Mouse (Mus musculus) intestine, embryonic 16.5 days (tissue): ENCODE results near the gene Fam122b. TPM values are rescaled to one million over a fixed set of nuclear protein-coding genes. Genes with fewer than 3 reads are reported as not detected.
A peak's percentile ranks its signal among the peaks of the same experiment; 100 is the strongest.
"Not testable (repeated sequence)": the region's sequence is repeated elsewhere in the genome, so short reads cannot be mapped to it uniquely, and the experiment has no call there.

Experiments
- ATAC-seq: fragments of 200-750 bp; cut with Nextera tagmentation; 2 replicates; pipeline ENCODE4 v1.8.0; 2017; ENCODE audit warnings: moderate TSS enrichment, moderate library complexity
- H3K27ac ChIP-seq: fragments of 300-500 bp; sonication (generic); 2 replicates; pipeline ENCODE4 v1.5.1; 2014; ENCODE audit warnings: mild to moderate bottlenecking, low read length
- H3K27me3 ChIP-seq: fragments of 300-500 bp; sonication (generic); replicated peaks from 2 replicates; pipeline ENCODE4 v1.6.1; 2014; ENCODE audit warnings: low read length, control low read depth, mixed read lengths; ENCODE audit not compliant: control insufficient read depth, insufficient read depth
- H3K36me3 ChIP-seq: fragments of 300-500 bp; sonication (generic); 2 replicates; pipeline ENCODE4 v1.6.1; 2014; ENCODE audit warnings: low read length, control low read depth; ENCODE audit not compliant: control insufficient read depth, insufficient read depth
- H3K4me1 ChIP-seq: fragments of 300-500 bp; sonication (generic); 2 replicates; pipeline ENCODE4 v1.6.1; 2014; ENCODE audit warnings: low read length, control low read depth, mixed read lengths; ENCODE audit not compliant: control insufficient read depth, insufficient read depth
- H3K4me2 ChIP-seq: fragments of 300-500 bp; sonication (generic); 2 replicates; pipeline ENCODE4 v1.6.1; 2014; ENCODE audit warnings: low read depth, low read length, control low read depth
- H3K4me3 ChIP-seq: fragments of 300-500 bp; sonication (generic); 2 replicates; pipeline ENCODE4 v1.5.1; 2014; ENCODE audit warnings: mild to moderate bottlenecking, low read length
- H3K9ac ChIP-seq: fragments of 300-500 bp; sonication (generic); 2 replicates; pipeline ENCODE4 v1.6.1; 2014; ENCODE audit warnings: low read depth, low read length
- H3K9me3 ChIP-seq: fragments of 300-500 bp; sonication (generic); 2 replicates; pipeline ENCODE4 v1.6.1; 2016; ENCODE audit warnings: low read length, control low read depth; ENCODE audit not compliant: control insufficient read depth
- WGBS: fragments of 180-500 bp; shearing (Covaris S2); extraction: QIAGEN DNeasy Blood & Tissue Kit; methylation state at CpG from one replicate; pipeline ENCODE4 v1.1.7; 2014; 5-methylcytosine and 5-hydroxymethylcytosine counted together
- polyA plus RNA-seq: library from polyadenylated mRNA; unstranded; fragments of >200 nt; fragmentation: Nextera tagmentation; extraction: Ambion mirVana; gene quantifications from 2 replicates; pipeline ENCODE4 v1.2.1, GENCODE M21; 2015

Gene Fam122b
- 6.8 and 7.1 TPM in 2 replicates for polyA plus RNA-seq

DNA sequence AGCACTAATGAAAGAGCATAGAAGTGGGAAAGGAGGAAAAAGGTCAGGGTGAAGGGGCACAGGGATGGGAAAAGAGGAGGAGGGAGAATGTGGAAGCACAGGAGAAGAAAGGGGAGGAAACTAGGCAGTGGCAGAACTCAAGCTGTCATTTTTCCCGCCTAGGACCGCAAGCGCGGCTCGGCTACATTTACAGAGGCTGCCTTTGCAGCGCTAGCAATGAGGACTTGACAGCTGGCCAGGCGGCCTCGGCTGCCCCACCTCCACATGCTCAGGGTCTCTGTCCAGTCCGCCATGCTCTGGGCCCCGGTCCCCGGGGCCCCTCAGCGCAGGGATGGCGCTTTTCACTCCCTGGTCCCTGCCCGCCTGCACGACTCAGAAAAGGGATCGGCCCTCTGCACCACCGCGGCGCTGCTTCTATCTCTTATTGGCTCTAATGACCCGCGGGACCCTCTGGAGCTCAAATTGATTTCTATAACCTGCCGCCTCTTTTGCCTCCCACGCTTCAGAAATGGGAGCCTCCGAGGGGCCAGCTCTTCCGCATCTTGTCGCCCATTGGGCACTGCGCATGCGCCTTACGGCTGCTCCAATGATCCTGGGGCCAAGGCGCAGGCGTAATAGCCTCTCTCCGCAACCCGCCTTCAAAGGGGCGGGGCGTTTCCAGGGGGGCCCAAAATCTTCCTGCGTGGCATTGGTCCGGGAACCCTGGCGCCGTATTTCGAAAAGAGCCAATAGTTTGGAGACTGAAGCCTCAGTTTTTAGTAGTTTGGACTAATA, at the start of gene Fam122b:
Gene Fam122b, minus strand, starts transcription at position 517 of the 774 bp plus-strand sequence.
- Histone ChIP-seq H3K4me1 (0 out of 2 replicates have a peak, but pooled peaks cover 2% of the 10 kb centered on the region), H3K9ac (peak within 1 kb of the TSS; percentile 70), H3K27me3 (no peaks in the 10 kb centered on the region), H3K27ac (peak within 1 kb of the TSS; percentile 66), H3K9me3 (no peaks in the 10 kb centered on the region), H3K36me3 (no peaks in the 10 kb centered on the region), H3K4me3 (peak within 1 kb of the TSS; percentile 64), H3K4me2 (peak within 1 kb of the TSS; percentile 56)
- 14% methylated on average over 40 of the region's 40 CpGs for WGBS
- ATAC-seq: peak; percentile 87

- no peaks in the 10 kb centered on the region for H3K36me3 ChIP-seq
- no peak overlapping the region for H3K4me3 ChIP-seq
- WGBS: 61% methylated on average over 5 of the region's 5 CpGs
- no peak overlapping the region for H3K9ac ChIP-seq
- H3K4me2 ChIP-seq: no peak overlapping the region
- ATAC-seq: 0 out of 2 replicates have a peak, but pooled peaks have one; percentile 28
- no peaks in the 10 kb centered on the region for H3K9me3 ChIP-seq
- H3K4me1 ChIP-seq: no peaks in the 10 kb centered on the region
- no peaks in the 10 kb centered on the region for H3K27me3 ChIP-seq
- no peak overlapping the region for H3K27ac ChIP-seq
Measured at GRCm38 (mm10) chrX:53287924-53288323, 18.3 kb upstream of the Fam122b start.

DNA sequence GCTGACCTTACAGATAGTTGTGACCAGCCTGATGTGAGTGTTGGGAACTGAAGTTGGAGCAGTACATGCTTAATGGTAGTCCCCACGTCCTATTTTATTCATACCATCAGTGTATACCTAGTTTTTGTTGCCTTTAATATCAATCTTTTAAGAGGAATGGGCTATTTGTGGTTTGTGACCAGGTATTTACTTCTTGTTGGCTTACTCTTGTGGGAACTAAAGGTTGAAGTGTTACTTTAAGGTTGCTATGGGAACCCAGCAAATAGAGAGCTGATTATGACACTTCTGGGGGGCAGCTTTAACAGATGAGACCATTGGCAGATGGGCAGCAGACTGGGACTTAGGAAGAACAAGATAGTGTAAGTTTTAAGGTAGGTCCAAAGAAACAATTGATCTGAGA, 3.5 kb upstream of the Fam122b start, which contains the start of gene Fam122c:
Gene Fam122c, plus strand, starts transcription at position 301 of the 400 bp plus-strand sequence.
- WGBS: 42% methylated on average over 1 of the region's 1 CpGs

GRCm38 (mm10) chrX:53271628-53272027, 2.0 kb upstream of the Fam122b start:
- WGBS: 70% methylated on average over 3 of the region's 3 CpGs
- H3K27me3 ChIP-seq, H3K9ac ChIP-seq, H3K4me2 ChIP-seq, H3K9me3 ChIP-seq, H3K27ac ChIP-seq, H3K4me3 ChIP-seq, ATAC-seq, H3K4me1 ChIP-seq, H3K36me3 ChIP-seq: not testable (repeated sequence)

More for the DNA sequence above, 3.5 kb upstream of the Fam122b start, which contains the start of gene Fam122c:
- no peak for ATAC-seq
- Histone ChIP-seq H3K27ac (no peak within 1 kb of the TSS), H3K27me3 (no peaks in the 10 kb centered on the region), H3K9me3 (no peaks in the 10 kb centered on the region), H3K9ac (no peak within 1 kb of the TSS), H3K4me2 (no peak within 1 kb of the TSS), H3K36me3 (no peaks in the 10 kb centered on the region), H3K4me1 (0 out of 2 replicates have a peak, but pooled peaks cover 2% of the 10 kb centered on the region), H3K4me3 (no peak within 1 kb of the TSS)

GRCm38 (mm10) chrX:53270063-53270432, 443 bp upstream of the Fam122b start:
- Histone ChIP-seq H3K4me2 (peak overlapping the region; percentile 43), H3K4me1 (0 out of 2 replicates have a peak, but pooled peaks cover 2% of the 10 kb centered on the region), H3K9ac (no peak overlapping the region), H3K36me3 (no peaks in the 10 kb centered on the region), H3K27ac (no peak overlapping the region), H3K4me3 (peak overlapping the region; percentile 64), H3K27me3 (no peaks in the 10 kb centered on the region), H3K9me3 (no peaks in the 10 kb centered on the region)
- no peak for ATAC-seq
- 22% methylated on average over 10 of the region's 10 CpGs for WGBS

GRCm38 (mm10) chrX:53268856-53269255, 749 bp downstream of the Fam122b start:
- Histone ChIP-seq H3K4me2 (peak overlapping the region; percentile 56), H3K27ac (no peak overlapping the region; the same call in 1 of the 2 replicates), H3K27me3 (no peaks in the 10 kb centered on the region), H3K36me3 (no peaks in the 10 kb centered on the region), H3K4me1 (0 out of 2 replicates have a peak, but pooled peaks cover 2% of the 10 kb centered on the region), H3K4me3 (peak overlapping the region; percentile 64), H3K9ac (peak overlapping the region; percentile 70), H3K9me3 (no peaks in the 10 kb centered on the region)
- 15% methylated on average over 10 of the region's 10 CpGs for WGBS
- peak; percentile 93 for ATAC-seq

- Histone ChIP-seq H3K27me3 (no peaks in the 10 kb centered on the region), H3K4me1 (0 out of 2 replicates have a peak, but pooled peaks cover 2% of the 10 kb centered on the region), H3K9me3 (no peaks in the 10 kb centered on the region), H3K36me3 (no peaks in the 10 kb centered on the region), H3K4me3 (no peak overlapping the region), H3K4me2 (no peak overlapping the region), H3K9ac (no peak overlapping the region), H3K27ac (no peak overlapping the region)
- ATAC-seq: no peak
- 53% methylated on average over 9 of the region's 9 CpGs for WGBS
Measured at GRCm38 (mm10) chrX:53266186-53266585, 3.4 kb downstream of the Fam122b start.

DNA sequence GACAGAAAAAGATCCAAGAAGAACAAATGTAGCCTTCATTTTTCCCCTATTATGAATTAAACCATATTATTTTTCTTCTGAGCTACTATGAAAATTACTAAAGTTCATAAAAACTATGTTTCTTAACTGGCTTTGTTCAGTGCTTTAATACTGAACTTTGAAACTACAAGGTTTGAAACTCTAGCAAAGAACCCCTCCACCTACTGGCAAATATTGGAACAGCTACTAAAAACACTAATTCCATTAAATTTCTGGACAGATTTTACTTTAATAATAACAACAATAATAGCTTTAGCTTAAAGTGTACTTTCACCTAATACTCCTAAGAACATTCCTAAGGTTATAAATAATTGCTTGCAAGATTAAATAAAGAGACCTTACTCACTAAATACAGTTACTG, 14.4 kb downstream of the Fam122b start:
- ATAC-seq: no peak
- Histone ChIP-seq H3K4me2 (no peak overlapping the region), H3K4me1 (no peaks in the 10 kb centered on the region), H3K9ac (no peak overlapping the region), H3K9me3 (no peaks in the 10 kb centered on the region), H3K27ac (no peak overlapping the region), H3K4me3 (no peak overlapping the region), H3K27me3 (no peaks in the 10 kb centered on the region), H3K36me3 (no peaks in the 10 kb centered on the region)

GRCm38 (mm10) chrX:53240011-53240410, 29.6 kb downstream of the Fam122b start, which contains the start of gene Plac1:
Plac1 (minus strand) TSS chrX:53240111.
- no peak for ATAC-seq
- Histone ChIP-seq H3K4me2 (no peak within 1 kb of the TSS), H3K4me1 (no peaks in the 10 kb centered on the region), H3K36me3 (no peaks in the 10 kb centered on the region), H3K27ac (no peak within 1 kb of the TSS), H3K9me3 (no peaks in the 10 kb centered on the region), H3K9ac (no peak within 1 kb of the TSS), H3K27me3 (no peaks in the 10 kb centered on the region), H3K4me3 (no peak within 1 kb of the TSS)
- WGBS: 66% methylated on average over 4 of the region's 4 CpGs
